Mouse (Mus musculus) ES-Bruce4 (cell line): ENCODE results near the gene Tsc22d4.
A peak's percentile ranks its signal among the peaks of the same experiment; 100 is the strongest.

Experiments used
- CTCF ChIP-seq: IDR thresholded peaks from one replicate; pipeline ENCODE4 v1.8.1; 2011; ENCODE audit warnings: low read depth, low read length
- EP300 ChIP-seq: IDR thresholded peaks from 2 replicates; pipeline ENCODE4 v1.6.1; 2011; ENCODE audit warnings: low read depth, low read length; ENCODE audit not compliant: insufficient read depth
- POLR2A ChIP-seq: IDR thresholded peaks from one replicate; pipeline ENCODE4 v1.8.1; 2011; ENCODE audit warnings: low read length; ENCODE audit not compliant: insufficient read depth

DNA sequence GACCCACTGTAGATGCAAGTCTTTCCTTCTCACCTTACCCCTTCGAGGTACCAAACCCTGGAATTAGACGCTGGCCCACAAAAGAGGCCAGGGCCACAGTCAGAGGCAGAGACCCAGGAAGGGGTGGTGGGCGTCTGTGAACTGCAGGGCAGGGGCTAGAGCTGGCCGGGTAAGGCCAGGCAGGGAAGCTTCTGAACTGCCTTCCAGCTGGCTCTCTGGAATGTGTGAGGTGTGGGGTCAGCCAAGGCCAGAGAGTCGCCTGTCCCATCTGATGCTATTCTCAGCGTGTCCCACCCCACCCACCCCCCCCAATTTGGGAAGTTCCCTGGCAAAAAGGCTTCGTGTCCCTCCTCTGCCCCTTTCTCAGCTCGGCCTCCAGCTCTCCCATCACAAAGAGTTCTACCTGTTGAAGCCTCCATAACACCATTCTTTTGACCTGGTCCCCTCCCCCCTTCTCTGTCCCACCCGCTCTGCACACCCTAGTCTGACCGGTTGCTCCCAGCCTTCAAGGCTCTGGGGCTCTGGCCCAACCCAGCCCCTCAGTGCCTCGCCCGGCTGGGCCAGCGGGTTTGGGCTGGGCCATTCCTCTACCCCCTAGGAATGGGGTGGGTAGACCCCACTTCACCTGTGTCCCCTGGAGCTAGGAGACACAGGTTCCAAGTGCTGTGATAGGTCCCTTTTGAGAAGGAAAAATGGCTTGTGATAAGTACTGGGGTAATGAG is 7.7 kb downstream of the Tsc22d4 start:
- TF ChIP-seq CTCF, result no peak
- no peak for TF ChIP-seq POLR2A
- TF ChIP-seq EP300, result 0 out of 2 replicates have a peak, but pooled peaks have one; percentile 19
